Mouse (Mus musculus) heart, embryonic 15.5 days (tissue): ENCODE measurements at regions not wholly inside any gene's neighbourhood (a gene's known extent, or its start where the extent isn't known, plus 50 kb on each side); places are given as distances from the start of the nearest gene placed in this dataset.

ENCODE experiments used
- ATAC-seq: fragments of 200-750 bp; cut with Nextera tagmentation; replicated peaks from 2 replicates; pipeline ENCODE4 v1.8.0; 2017; ENCODE audit warnings: low read depth, moderate TSS enrichment; ENCODE audit not compliant: insufficient number of reproducible peaks, insufficient read depth, low FRiP score
- H3K27ac ChIP-seq: fragments of 300-500 bp; sonication (generic); 2 replicates; pipeline ENCODE4 v1.5.1; 2015; ENCODE audit warnings: mild to moderate bottlenecking, inconsistent platforms
- H3K27me3 ChIP-seq: fragments of 300-500 bp; sonication (generic); 2 replicates; pipeline ENCODE4 v1.6.1; 2015; ENCODE audit warnings: inconsistent platforms
- H3K36me3 ChIP-seq: fragments of 300-500 bp; sonication (generic); 2 replicates; pipeline ENCODE4 v1.6.1; 2015; ENCODE audit warnings: mild to moderate bottlenecking, inconsistent platforms
- H3K4me1 ChIP-seq: fragments of 300-500 bp; sonication (generic); replicated peaks from 2 replicates; pipeline ENCODE4 v1.6.1; 2015; ENCODE audit warnings: inconsistent platforms
- H3K4me2 ChIP-seq: fragments of 300-500 bp; sonication (generic); 2 replicates; pipeline ENCODE4 v1.6.1; 2015; ENCODE audit warnings: inconsistent platforms, mild to moderate bottlenecking, moderate library complexity
- H3K4me3 ChIP-seq: fragments of 300-500 bp; sonication (generic); 2 replicates; pipeline ENCODE4 v1.5.1; 2015; ENCODE audit warnings: mild to moderate bottlenecking, inconsistent platforms
- H3K9ac ChIP-seq: fragments of 300-500 bp; sonication (generic); 2 replicates; pipeline ENCODE4 v1.6.1; 2015; ENCODE audit warnings: mild to moderate bottlenecking, inconsistent platforms
- H3K9me3 ChIP-seq: fragments of 300-500 bp; sonication (generic); replicated peaks from 2 replicates; pipeline ENCODE4 v1.6.1; 2016; ENCODE audit warnings: inconsistent platforms
- WGBS: fragments of 180-500 bp; shearing (Covaris S2); methylation state at CpG from one replicate; pipeline ENCODE4 v1.1.7; 2015; ENCODE audit warnings: mixed read lengths; 5-methylcytosine and 5-hydroxymethylcytosine counted together

GRCm38 (mm10) chr16:49332107-49332722 lies 274.9 kb downstream of the Myh15 start:
- no peaks in the 10 kb centered on the region for H3K36me3 ChIP-seq
- ATAC-seq = no peak
- no peak overlapping the region for H3K27ac ChIP-seq
- H3K4me3 ChIP-seq = no peak overlapping the region
- H3K4me1 ChIP-seq = no peaks in the 10 kb centered on the region
- no peaks in the 10 kb centered on the region for H3K27me3 ChIP-seq
- 58% methylated on average over 5 of the region's 5 CpGs for WGBS
- no peaks in the 10 kb centered on the region for H3K9me3 ChIP-seq
- H3K4me2 ChIP-seq = no peak overlapping the region
- H3K9ac ChIP-seq = no peak overlapping the region

- no peak overlapping the region for H3K9ac ChIP-seq
- no peak overlapping the region for H3K27ac ChIP-seq
- no peak overlapping the region for H3K4me2 ChIP-seq
- WGBS = 28% methylated on average over 2 of the region's 2 CpGs
- H3K4me1 ChIP-seq = no peaks in the 10 kb centered on the region
- H3K36me3 ChIP-seq = no peaks in the 10 kb centered on the region
- H3K4me3 ChIP-seq = no peak overlapping the region
- no peaks in the 10 kb centered on the region for H3K27me3 ChIP-seq
- no peak for ATAC-seq
- H3K9me3 ChIP-seq = no peaks in the 10 kb centered on the region
Observed at GRCm38 (mm10) chr16:49335916-49336315, 278.6 kb downstream of the Myh15 start.

- H3K9me3 ChIP-seq = no peaks in the 10 kb centered on the region
- H3K4me3 ChIP-seq = no peak overlapping the region
- no peaks in the 10 kb centered on the region for H3K36me3 ChIP-seq
- 90% methylated on average over 1 of the region's 1 CpGs for WGBS
- no peak overlapping the region for H3K27ac ChIP-seq
- H3K4me1 ChIP-seq = no peaks in the 10 kb centered on the region
- H3K9ac ChIP-seq = no peak overlapping the region
- no peaks in the 10 kb centered on the region for H3K27me3 ChIP-seq
- no peak for ATAC-seq
- no peak overlapping the region for H3K4me2 ChIP-seq
Observed at GRCm38 (mm10) chr16:49337948-49338347, 280.7 kb downstream of the Myh15 start.

- Histone ChIP-seq H3K27ac (no peak overlapping the region), H3K9ac (no peak overlapping the region), H3K36me3 (no peaks in the 10 kb centered on the region), H3K4me2 (no peak overlapping the region), H3K4me1 (no peaks in the 10 kb centered on the region), H3K9me3 (no peaks in the 10 kb centered on the region), H3K4me3 (no peak overlapping the region), H3K27me3 (no peaks in the 10 kb centered on the region)
- WGBS = 73% methylated on average over 3 of the region's 3 CpGs
- no peak for ATAC-seq
Observed at GRCm38 (mm10) chr16:49358404-49358803, 301.1 kb downstream of the Myh15 start.

GRCm38 (mm10) chr16:49361731-49362130 lies 304.4 kb downstream of the Myh15 start:
- no peaks in the 10 kb centered on the region for H3K36me3 ChIP-seq
- WGBS = 82% methylated on average over 1 of the region's 1 CpGs
- no peak overlapping the region for H3K4me3 ChIP-seq
- H3K4me1 ChIP-seq = no peaks in the 10 kb centered on the region
- no peak overlapping the region for H3K27ac ChIP-seq
- H3K27me3 ChIP-seq = no peaks in the 10 kb centered on the region
- no peak for ATAC-seq
- H3K9ac ChIP-seq = no peak overlapping the region
- no peak overlapping the region for H3K4me2 ChIP-seq
- no peaks in the 10 kb centered on the region for H3K9me3 ChIP-seq

- ATAC-seq = peak; percentile 89
- Histone ChIP-seq H3K4me2 (no peak overlapping the region), H3K27me3 (no peaks in the 10 kb centered on the region), H3K4me1 (peaks cover 11% of the 10 kb centered on the region), H3K9ac (no peak overlapping the region), H3K27ac (no peak overlapping the region), H3K9me3 (no peaks in the 10 kb centered on the region), H3K4me3 (no peak overlapping the region), H3K36me3 (no peaks in the 10 kb centered on the region)
- 28% methylated on average over 9 of the region's 9 CpGs for WGBS
Observed at GRCm38 (mm10) chr16:49369450-49369849, 312.2 kb downstream of the Myh15 start.

GRCm38 (mm10) chr16:49375108-49375507 lies 317.8 kb downstream of the Myh15 start:
- no peak for ATAC-seq
- Histone ChIP-seq H3K4me3 (no peak overlapping the region), H3K36me3 (no peaks in the 10 kb centered on the region), H3K27me3 (no peaks in the 10 kb centered on the region), H3K27ac (no peak overlapping the region), H3K9me3 (no peaks in the 10 kb centered on the region), H3K9ac (no peak overlapping the region), H3K4me2 (no peak overlapping the region), H3K4me1 (no peaks in the 10 kb centered on the region; the same call in 1 of the 2 replicates)
- 55% methylated on average over 4 of the region's 4 CpGs for WGBS

GRCm38 (mm10) chr16:49378917-49379473 lies 320.0 kb upstream of the Ift57 start:
- Histone ChIP-seq H3K4me1 (no peaks in the 10 kb centered on the region), H3K9me3 (no peaks in the 10 kb centered on the region), H3K36me3 (no peaks in the 10 kb centered on the region), H3K27ac (no peak overlapping the region), H3K4me3 (no peak overlapping the region), H3K4me2 (no peak overlapping the region), H3K9ac (no peak overlapping the region), H3K27me3 (no peaks in the 10 kb centered on the region)
- ATAC-seq = no peak

GRCm38 (mm10) chr16:49388135-49388534 lies 310.9 kb upstream of the Ift57 start:
- H3K4me3 ChIP-seq = no peak overlapping the region
- no peak overlapping the region for H3K9ac ChIP-seq
- H3K27me3 ChIP-seq = no peaks in the 10 kb centered on the region
- H3K4me1 ChIP-seq = no peaks in the 10 kb centered on the region
- H3K9me3 ChIP-seq = no peaks in the 10 kb centered on the region
- no peak overlapping the region for H3K27ac ChIP-seq
- ATAC-seq = no peak
- H3K36me3 ChIP-seq = no peaks in the 10 kb centered on the region
- WGBS = 63% methylated on average over 4 of the region's 4 CpGs
- no peak overlapping the region for H3K4me2 ChIP-seq

GRCm38 (mm10) chr16:49407956-49408795 lies 290.9 kb upstream of the Ift57 start:
- H3K27ac ChIP-seq = no peak overlapping the region
- 24% methylated on average over 16 of the region's 16 CpGs for WGBS
- H3K9me3 ChIP-seq = no peaks in the 10 kb centered on the region
- 0 out of 2 replicates have a peak overlapping the region, but pooled peaks have one; percentile 2 for H3K4me3 ChIP-seq
- H3K36me3 ChIP-seq = no peaks in the 10 kb centered on the region
- ATAC-seq = no peak
- 0 out of 2 replicates have a peak, but pooled peaks cover 3% of the 10 kb centered on the region for H3K4me1 ChIP-seq
- peak overlapping the region; percentile 32 for H3K4me2 ChIP-seq
- no peak overlapping the region for H3K9ac ChIP-seq
- no peaks in the 10 kb centered on the region for H3K27me3 ChIP-seq

GRCm38 (mm10) chr16:49409235-49409634 lies 289.8 kb upstream of the Ift57 start:
- Histone ChIP-seq H3K4me1 (0 out of 2 replicates have a peak, but pooled peaks cover 3% of the 10 kb centered on the region), H3K4me2 (no peak overlapping the region), H3K9me3 (no peaks in the 10 kb centered on the region), H3K27me3 (no peaks in the 10 kb centered on the region), H3K36me3 (no peaks in the 10 kb centered on the region), H3K27ac (no peak overlapping the region), H3K9ac (no peak overlapping the region), H3K4me3 (no peak overlapping the region)
- WGBS = 84% methylated on average over 4 of the region's 4 CpGs
- no peak for ATAC-seq
